Comparison of ENCODE assay signal across 1 mouse cellular context in the genomic region with DNA sequence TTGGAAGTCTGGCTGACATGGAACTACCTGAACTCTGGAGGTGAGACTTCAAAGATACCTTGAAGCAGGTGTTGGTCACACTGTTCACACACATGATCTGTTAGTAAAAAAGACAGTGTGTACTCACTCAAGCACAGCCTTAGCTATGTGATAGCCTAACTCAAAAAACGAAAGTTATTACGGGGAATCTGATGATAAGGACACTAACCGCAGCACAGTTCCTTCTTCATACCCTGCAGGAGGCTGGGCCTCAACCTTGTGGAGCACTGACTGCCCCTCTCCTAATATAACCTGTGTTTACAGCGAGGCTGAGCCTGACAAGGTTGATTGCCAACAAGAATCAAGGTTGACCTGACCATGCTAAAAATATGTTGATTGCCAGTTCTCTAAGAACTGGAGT.
TF ChIP-seq lines count a peak whose summit lies in the region.

No protein-coding gene starts in this region.

TF ChIP-seq in MEL, 35 proteins besides CTCF, POLR2A, EP300 and RAD21 (continued from another document):
- no peak for TF ChIP-seq CHD1 (IDR thresholded peaks at IDR 0.05; ENCODE audit: low read depth, low read length)
- peak; percentile 75 for TF ChIP-seq MXI1 (IDR thresholded peaks at IDR 0.05; ENCODE audit: low read depth, low read length)
- no peak for TF ChIP-seq MAZ (IDR thresholded peaks at IDR 0.05; ENCODE audit: low read depth, low read length)
- no peak for TF ChIP-seq KAT2A (conservative IDR thresholded peaks at IDR 0.05; ENCODE audit: low read depth, low read length)
- 0 out of 2 replicates have a peak, but pooled peaks have one; percentile 49 for TF ChIP-seq BHLHE40 (IDR thresholded peaks at IDR 0.05; ENCODE audit: borderline replicate concordance, low read depth, low read length)
- TF ChIP-seq MEF2A (IDR thresholded peaks at IDR 0.05; ENCODE audit: extremely low read depth, insufficient replicate concordance, low read depth, low read length, poor library complexity, severe bottlenecking) = no peak
- 0 out of 2 replicates have a peak, but pooled peaks have one; percentile 23 for TF ChIP-seq ELF1 (IDR thresholded peaks at IDR 0.05; ENCODE audit: low read depth, low read length)
- TF ChIP-seq MAFK (IDR thresholded peaks at IDR 0.05; ENCODE audit: borderline replicate concordance, low read depth, low read length) = no peak
- no peak for TF ChIP-seq UBTF (IDR thresholded peaks at IDR 0.05; ENCODE audit: borderline replicate concordance, insufficient read depth, low read depth, low read length)
- TF ChIP-seq HCFC1 (IDR thresholded peaks at IDR 0.05; ENCODE audit: low read depth, low read length) = 0 out of 2 replicates have a peak, but pooled peaks have one; percentile 44
- TF ChIP-seq MYB (IDR thresholded peaks at IDR 0.05; ENCODE audit: low read depth, low read length) = 0 out of 2 replicates have a peak, but pooled peaks have one; percentile 52
- TF ChIP-seq ZNF384 (IDR thresholded peaks at IDR 0.05; ENCODE audit: low read depth, low read length) = peak; percentile 42; the same call in 1 of the 2 replicates
- TF ChIP-seq TBP (IDR thresholded peaks at IDR 0.05; ENCODE audit: low read depth, low read length) = no peak
- TF ChIP-seq MYC (IDR thresholded peaks at IDR 0.05; ENCODE audit: low read depth, low read length) = peak; percentile 83; the same call in 1 of the 2 replicates
- TF ChIP-seq ZKSCAN1 (IDR thresholded peaks at IDR 0.05; ENCODE audit: low read depth, low read length) = no peak
- no peak for TF ChIP-seq TAL1 (IDR thresholded peaks at IDR 0.05; ENCODE audit: low read length)
- TF ChIP-seq GABPA (IDR thresholded peaks at IDR 0.05; ENCODE audit: low read depth, low read length) = no peak
- no peak for TF ChIP-seq E2F4 (IDR thresholded peaks at IDR 0.05; ENCODE audit: borderline replicate concordance, low read depth, low read length)
- no peak; the same call in 1 of the 2 replicates for TF ChIP-seq MAX (IDR thresholded peaks at IDR 0.05; ENCODE audit: low read length)
- peak; percentile 85 for TF ChIP-seq ETS1 (IDR thresholded peaks at IDR 0.05; ENCODE audit: low read depth, low read length)
